Mouse (Mus musculus): ENCODE data around the gene Pknox1. TPM values are rescaled to one million over a fixed set of nuclear protein-coding genes. Genes with fewer than 3 reads are reported as not detected.

Gene Pknox1
- polyA plus RNA-seq (2012): 0.30 and 0.36 TPM in 2 replicates

DNA sequence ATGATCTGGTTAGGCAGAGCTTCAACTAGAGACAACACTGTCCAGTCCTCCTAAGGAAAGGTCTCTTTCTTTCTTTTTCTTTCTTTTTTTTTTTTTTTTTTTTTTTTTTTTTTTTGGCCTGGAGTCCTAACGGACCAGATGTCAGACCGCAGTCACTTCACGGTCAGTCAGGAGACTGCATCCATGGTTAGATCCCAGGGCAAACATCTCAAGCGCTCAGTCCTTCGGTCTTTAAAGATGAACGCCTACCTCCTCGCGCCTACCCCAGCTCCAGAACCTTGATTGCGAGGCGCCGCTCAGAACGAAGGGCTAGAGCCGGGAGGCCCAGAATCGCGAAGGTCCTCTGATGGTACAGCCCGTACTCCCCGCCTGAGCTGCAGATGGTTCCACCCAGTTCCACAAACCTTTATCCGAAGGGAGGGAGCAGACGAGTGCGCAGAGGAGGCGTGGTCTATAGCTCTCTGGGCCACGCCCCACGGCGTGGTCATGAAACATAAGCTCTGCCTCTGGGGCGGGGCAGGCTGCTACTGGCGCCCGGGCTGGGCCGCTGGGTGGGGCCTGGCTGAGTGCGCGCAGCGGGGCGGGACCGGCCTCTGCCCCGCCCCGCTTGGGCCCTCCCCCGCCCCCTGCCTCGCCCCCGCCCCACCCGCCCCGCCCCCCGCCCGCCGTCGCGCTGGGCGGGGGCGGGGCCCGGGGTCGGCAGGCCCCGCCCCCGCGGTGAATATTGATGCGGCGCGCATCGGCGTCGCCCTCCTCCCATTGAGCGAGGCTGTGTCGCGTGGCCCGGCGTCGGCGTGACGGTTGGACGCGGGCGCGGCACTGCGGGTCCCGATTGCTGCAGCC, at the start of gene Pknox1:
Gene Pknox1, plus strand, starts transcription at position 720 of the 843 bp plus-strand sequence.
- peaks cover 42% of the 10 kb centered on the region for H3K4me1 ChIP-seq (ENCODE audit: control insufficient read depth)
- no peak; the same call in 2 of the 3 replicates for TF ChIP-seq TAL1 (IDR thresholded peaks at IDR 0.05; ENCODE audit: low read length)
- no peak for TF ChIP-seq GATA1 (IDR thresholded peaks at IDR 0.05; ENCODE audit: low read length)
- peaks cover 14% of the 10 kb centered on the region for H3K36me3 ChIP-seq (ENCODE audit: control insufficient read depth)
- no peaks in the 10 kb centered on the region for H3K9me3 ChIP-seq (ENCODE audit: control insufficient read depth, low read length)
- H3K4me3 ChIP-seq (replicated peaks): peak within 1 kb of the TSS; percentile 72
- H3K27me3 ChIP-seq (ENCODE audit: control insufficient read depth): no peaks in the 10 kb centered on the region

DNA sequence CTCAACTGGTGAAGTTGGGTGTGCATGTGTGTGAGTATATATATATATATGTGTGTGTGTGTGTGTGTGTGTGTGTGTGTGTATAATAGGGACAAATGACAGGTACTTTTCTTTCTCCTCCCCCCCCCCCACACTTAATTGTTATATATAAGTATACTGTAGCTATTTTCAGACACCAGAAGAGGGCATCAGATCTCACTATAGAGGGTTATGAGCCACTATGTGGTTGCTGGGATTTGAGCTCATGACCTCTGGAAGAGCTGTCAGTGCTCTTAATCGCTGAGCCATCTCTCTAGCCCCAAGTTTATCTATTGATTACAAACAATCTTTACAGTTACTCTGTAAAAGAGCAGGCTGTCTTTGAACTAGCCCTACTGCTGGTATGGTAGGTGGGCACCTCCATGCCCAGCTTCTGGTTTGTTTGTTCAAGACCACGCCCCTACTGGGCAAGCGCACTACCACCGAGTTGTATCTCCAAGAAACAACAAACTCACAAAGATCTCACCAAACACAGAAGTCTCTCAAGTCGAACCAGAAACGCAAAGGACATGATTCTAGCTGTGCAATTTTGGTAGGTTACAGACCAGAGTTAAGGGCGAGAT, 45.1 kb upstream of the Pknox1 start:
- Histone ChIP-seq H3K9me3 (ENCODE audit: control insufficient read depth, low read length) (no peaks in the 10 kb centered on the region), H3K36me3 (ENCODE audit: control insufficient read depth) (peaks cover 19% of the 10 kb centered on the region), H3K4me3 (replicated peaks) (peak overlapping the region; percentile 92), H3K27me3 (ENCODE audit: control insufficient read depth) (peaks cover 12% of the 10 kb centered on the region), H3K4me1 (ENCODE audit: control insufficient read depth) (peaks cover 27% of the 10 kb centered on the region)
- TF ChIP-seq TAL1 (IDR thresholded peaks at IDR 0.05; ENCODE audit: low read length) (no peak), GATA1 (IDR thresholded peaks at IDR 0.05; ENCODE audit: low read length) (no peak)

DNA sequence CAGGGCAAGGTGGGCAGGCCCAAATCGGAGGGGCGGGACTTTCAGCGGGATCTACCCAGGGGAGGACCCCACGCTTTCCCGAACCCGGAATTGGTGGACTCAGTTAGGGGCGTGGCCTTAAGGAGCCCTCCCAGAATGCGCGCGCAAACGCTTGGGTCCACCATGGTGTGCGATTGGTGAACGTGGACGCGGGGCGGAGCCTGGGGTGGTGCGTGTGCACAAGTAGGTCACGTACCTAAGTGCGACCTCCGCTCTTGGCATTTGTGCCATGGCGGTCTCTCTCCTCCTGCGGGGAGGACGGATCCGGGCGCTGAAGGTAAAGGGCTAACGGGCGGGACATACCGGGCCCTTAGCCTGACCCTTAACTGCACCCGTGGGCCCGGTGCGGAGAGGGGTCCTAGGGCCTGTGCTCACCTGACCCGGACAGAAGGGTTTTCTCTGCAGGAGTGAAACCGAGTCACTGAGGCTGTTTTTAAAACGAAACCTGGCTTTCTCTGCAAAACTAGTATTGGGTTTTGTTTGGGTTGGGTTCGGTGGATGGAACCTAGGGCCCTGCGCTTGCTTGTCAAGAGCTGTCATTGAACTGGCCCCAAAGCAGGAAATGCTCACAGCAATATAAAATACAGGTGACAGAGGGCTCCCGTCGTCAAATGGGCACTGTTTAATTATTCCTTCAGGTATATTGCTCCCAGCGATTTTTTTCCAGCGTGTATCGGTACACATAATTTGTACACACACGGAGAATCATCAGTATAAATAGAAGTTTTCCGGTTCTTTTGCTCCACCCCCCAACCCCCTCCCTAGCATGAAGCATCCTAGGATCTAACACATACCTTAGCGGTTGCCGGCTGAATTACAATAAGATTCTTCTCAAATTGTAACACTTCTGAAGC, 44.3 kb upstream of the Pknox1 start, which contains the start of the genes Wdr4 and Ndufv3:
Gene Wdr4, minus strand, starts transcription at position 35 of the 893 bp plus-strand sequence.
Gene Ndufv3, plus strand, starts transcription at position 170 of the 893 bp plus-strand sequence.
- peaks cover 27% of the 10 kb centered on the region for H3K4me1 ChIP-seq (ENCODE audit: control insufficient read depth)
- H3K9me3 ChIP-seq (ENCODE audit: control insufficient read depth, low read length): no peaks in the 10 kb centered on the region

DNA sequence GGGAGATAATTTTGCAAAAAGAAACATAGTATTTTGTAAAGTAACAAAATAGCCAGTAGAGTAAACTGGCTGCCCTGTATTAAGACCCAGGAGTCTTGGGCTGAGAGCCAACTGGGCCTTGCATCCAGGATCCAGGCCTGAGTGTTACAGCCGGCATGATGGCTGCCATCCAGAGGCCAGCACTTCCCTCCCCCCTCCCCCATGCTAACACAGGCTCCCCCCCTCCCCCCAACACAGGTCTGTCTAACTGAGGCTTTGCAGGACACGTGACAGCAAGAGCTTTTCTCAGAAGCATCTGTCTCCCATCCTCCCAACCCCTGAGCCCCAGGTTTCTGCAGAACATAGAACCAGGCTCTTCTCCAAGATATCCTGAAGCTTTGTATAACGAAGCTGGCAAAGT, 43.6 kb upstream of the Pknox1 start:
- H3K9me3 ChIP-seq (ENCODE audit: control insufficient read depth, low read length): no peaks in the 10 kb centered on the region
- peaks cover 25% of the 10 kb centered on the region for H3K36me3 ChIP-seq (ENCODE audit: control insufficient read depth)
- peak overlapping the region; percentile 92 for H3K4me3 ChIP-seq (replicated peaks)
- peaks cover 27% of the 10 kb centered on the region for H3K4me1 ChIP-seq (ENCODE audit: control insufficient read depth)
- H3K27me3 ChIP-seq (ENCODE audit: control insufficient read depth): peaks cover 9% of the 10 kb centered on the region
- no peak for TF ChIP-seq GATA1 (IDR thresholded peaks at IDR 0.05; ENCODE audit: low read length)
- no peak for TF ChIP-seq TAL1 (IDR thresholded peaks at IDR 0.05; ENCODE audit: low read length)

More for the DNA sequence above, 44.3 kb upstream of the Pknox1 start, which contains the start of the genes Wdr4 and Ndufv3:
- Histone ChIP-seq H3K4me3 (replicated peaks) (peak within 1 kb of the TSS; percentile 92), H3K36me3 (ENCODE audit: control insufficient read depth) (peaks cover 24% of the 10 kb centered on the region), H3K27me3 (ENCODE audit: control insufficient read depth) (peaks cover 10% of the 10 kb centered on the region)
- TF ChIP-seq TAL1 (IDR thresholded peaks at IDR 0.05; ENCODE audit: low read length) (no peak), GATA1 (IDR thresholded peaks at IDR 0.05; ENCODE audit: low read length) (no peak)

DNA sequence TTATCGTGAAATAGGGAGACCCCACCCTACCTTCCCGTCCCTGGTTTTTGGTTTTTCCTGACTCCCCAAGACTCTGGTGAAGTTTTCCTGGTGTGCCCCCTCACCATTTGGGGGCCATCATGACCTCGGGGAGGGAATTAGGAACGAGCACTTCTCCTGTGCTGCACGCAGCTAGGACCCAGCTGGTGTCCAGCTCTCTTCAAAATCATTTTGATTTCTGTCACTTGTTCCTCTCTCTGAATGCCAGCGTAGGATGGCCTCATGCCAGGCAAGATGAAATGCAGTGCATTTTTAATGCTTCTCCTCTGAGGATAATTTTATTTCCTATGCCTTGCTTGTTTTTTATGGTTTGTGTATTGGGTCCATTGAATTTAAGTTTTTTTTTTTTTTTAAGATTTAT, 42.6 kb upstream of the Pknox1 start:
- H3K27me3 ChIP-seq (ENCODE audit: control insufficient read depth): peaks cover 7% of the 10 kb centered on the region
- peaks cover 27% of the 10 kb centered on the region for H3K4me1 ChIP-seq (ENCODE audit: control insufficient read depth)
- no peaks in the 10 kb centered on the region for H3K9me3 ChIP-seq (ENCODE audit: control insufficient read depth, low read length)
- no peak overlapping the region for H3K4me3 ChIP-seq (replicated peaks)
- TF ChIP-seq TAL1 (IDR thresholded peaks at IDR 0.05; ENCODE audit: low read length): no peak
- TF ChIP-seq GATA1 (IDR thresholded peaks at IDR 0.05; ENCODE audit: low read length): no peak
- peaks cover 29% of the 10 kb centered on the region for H3K36me3 ChIP-seq (ENCODE audit: control insufficient read depth)

DNA sequence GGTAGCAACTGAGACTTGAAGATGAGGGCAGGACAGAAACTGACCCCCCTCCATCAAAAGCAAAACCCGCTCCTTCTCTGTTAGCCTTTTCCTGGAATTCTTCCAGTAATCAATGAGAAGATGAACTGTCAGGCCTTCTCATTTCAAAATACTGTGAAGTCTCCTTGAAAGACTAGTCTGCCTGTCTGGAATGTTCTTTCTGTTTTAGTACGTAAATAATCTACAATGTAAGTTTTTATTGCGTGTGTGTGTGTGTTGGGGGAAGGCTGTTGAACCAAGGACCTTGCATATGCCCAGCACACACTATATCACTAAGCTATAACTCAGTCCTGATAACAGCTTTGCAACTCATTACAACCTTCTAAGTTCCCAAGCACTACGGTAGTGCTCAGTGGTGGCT, 39.4 kb upstream of the Pknox1 start:
- H3K36me3 ChIP-seq (ENCODE audit: control insufficient read depth): peaks cover 50% of the 10 kb centered on the region
- TF ChIP-seq GATA1 (IDR thresholded peaks at IDR 0.05; ENCODE audit: low read length) (no peak), TAL1 (IDR thresholded peaks at IDR 0.05; ENCODE audit: low read length) (no peak)

DNA sequence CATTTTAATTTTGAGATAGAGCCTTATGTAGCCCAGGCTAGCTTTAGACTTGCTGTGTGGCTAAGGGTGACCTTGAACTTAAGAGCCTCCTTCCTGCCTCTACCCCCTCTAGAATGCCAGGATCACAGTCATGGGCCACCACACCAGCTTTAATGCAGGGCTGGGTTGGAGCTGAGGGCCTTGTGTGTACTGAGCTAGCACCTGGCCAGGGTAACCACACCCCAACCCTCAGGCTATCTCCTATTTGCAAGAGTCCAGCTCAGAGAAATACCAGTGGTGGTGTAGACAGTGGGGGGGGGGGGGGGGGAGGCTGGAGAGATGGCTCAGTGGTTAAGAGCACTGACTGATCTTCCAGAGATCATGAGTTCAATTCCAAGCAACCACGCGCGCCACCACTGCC, 38.7 kb upstream of the Pknox1 start:
- H3K4me3 ChIP-seq (replicated peaks): no peak overlapping the region
- peaks cover 52% of the 10 kb centered on the region for H3K36me3 ChIP-seq (ENCODE audit: control insufficient read depth)
- TF ChIP-seq TAL1 (IDR thresholded peaks at IDR 0.05; ENCODE audit: low read length) (no peak), GATA1 (IDR thresholded peaks at IDR 0.05; ENCODE audit: low read length) (no peak)
- H3K4me1 ChIP-seq (ENCODE audit: control insufficient read depth): peaks cover 11% of the 10 kb centered on the region
- no peaks in the 10 kb centered on the region for H3K27me3 ChIP-seq (ENCODE audit: control insufficient read depth)
- no peaks in the 10 kb centered on the region for H3K9me3 ChIP-seq (ENCODE audit: control insufficient read depth, low read length)

More for the DNA sequence above, 39.4 kb upstream of the Pknox1 start:
- Histone ChIP-seq H3K4me3 (replicated peaks) (no peak overlapping the region), H3K9me3 (ENCODE audit: control insufficient read depth, low read length) (no peaks in the 10 kb centered on the region), H3K27me3 (ENCODE audit: control insufficient read depth) (no peaks in the 10 kb centered on the region), H3K4me1 (ENCODE audit: control insufficient read depth) (peaks cover 18% of the 10 kb centered on the region)

DNA sequence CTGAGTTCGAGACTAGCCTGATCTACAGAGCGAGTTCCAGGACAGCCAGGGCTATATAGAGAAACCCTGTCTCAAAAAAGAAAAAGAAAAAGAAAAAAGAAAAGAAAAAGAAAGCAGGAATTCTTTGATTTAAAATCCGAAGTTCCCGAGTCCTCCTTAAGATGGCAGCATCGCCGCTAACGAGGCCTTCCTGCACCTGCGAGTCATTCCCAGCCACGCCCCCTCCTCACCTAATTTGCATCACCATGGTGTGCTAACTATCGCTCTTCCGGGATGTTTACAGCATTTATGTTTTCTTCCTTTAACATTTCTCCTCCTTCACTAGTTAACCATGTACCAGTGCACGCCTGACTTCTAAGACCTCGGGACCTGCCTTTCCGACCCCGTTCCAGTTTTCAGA, 35.2 kb upstream of the Pknox1 start:
- no peak for TF ChIP-seq GATA1 (IDR thresholded peaks at IDR 0.05; ENCODE audit: low read length)
- no peak for TF ChIP-seq TAL1 (IDR thresholded peaks at IDR 0.05; ENCODE audit: low read length)
- Histone ChIP-seq H3K27me3 (ENCODE audit: control insufficient read depth) (no peaks in the 10 kb centered on the region), H3K9me3 (ENCODE audit: control insufficient read depth, low read length) (no peaks in the 10 kb centered on the region; the same call in 1 of the 2 replicates), H3K4me1 (ENCODE audit: control insufficient read depth) (no peaks in the 10 kb centered on the region), H3K36me3 (ENCODE audit: control insufficient read depth) (peaks cover 42% of the 10 kb centered on the region), H3K4me3 (replicated peaks) (no peak overlapping the region)

Data from erythroblast, embryonic 14.5 days (primary cell).